Mouse (Mus musculus): Measurements from ENCODE around the gene Abcg1.

Abcg1 gene

DNA sequence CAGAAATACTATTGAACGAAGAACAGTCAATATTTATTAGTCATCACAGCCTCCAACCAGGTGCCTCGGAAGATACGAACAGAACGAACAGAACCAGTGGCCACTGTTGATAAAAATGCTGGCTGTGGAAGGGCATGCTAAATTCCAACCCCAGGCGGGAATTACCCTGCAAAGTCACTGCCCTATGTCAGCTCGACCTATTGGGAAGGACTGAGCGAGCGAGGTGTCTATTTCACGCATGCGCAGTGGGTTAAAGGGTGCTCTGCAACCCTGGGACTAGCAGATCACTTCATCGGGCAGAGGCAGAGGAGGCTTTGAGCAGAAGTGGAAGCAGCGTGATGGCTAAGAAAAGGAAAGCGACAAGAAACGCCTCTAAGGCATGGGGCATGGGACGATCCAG, 76.3 kb downstream of the Abcg1 start:
- no peak for DNase-seq

DNA sequence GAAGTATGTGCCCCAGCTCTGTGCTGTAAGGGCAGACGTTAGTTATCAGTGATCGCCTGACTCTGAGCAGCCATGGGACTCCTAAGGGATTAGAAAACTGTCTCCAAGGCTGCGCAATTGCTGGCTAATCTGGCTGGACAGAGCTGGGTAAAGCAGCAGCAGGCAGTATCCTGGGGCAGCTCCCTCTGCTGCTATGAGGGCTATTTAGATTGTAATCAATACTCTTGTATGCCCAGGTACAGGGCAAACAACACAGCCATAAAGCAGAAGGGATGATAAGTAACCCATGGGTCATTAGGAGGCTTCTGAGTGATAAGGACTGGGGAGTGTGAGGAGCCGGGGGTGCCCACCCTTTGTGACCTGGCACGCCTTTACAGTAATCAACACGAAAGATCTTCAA, 77.4 kb downstream of the Abcg1 start:
- DNase-seq = no peak

DNA sequence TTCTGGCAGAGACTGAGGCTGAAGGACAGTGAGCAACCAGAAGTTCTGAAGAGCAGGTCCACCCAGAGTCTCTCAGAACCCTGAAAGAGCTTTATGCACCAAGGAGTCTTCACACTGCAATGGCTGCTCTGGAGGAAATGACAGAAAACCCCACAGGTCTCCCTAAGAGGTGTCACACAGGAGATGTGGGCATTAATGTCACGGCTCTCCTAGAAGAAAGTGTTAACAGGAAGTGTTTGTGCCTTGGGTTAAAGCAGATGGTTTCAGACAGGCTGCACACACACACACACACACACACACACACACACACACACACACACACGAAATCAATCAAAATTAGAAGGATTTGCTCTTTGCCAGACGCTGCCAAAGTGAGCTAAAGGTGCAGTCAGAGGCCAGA, 78.8 kb downstream of the Abcg1 start:
- DNase-seq = no peak

DNA sequence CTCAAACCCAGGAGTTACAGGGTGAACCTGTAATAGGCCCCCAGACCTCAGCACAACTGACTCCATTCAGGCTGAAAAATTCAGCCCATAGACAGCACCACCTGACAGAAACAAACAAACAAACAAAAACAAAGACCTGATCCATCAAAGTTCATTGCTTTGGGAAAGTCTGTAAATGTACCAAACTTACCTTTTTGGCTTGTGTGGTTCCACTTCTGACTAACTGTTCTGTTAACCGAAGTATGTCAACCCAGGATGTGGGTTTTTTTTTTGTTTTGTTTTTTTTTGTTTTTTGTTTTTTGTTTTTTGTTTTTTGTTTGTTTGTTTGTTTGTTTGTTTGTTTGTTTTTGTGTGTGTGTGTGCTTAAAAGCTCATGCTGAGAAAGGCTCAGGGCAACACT, 79.3 kb downstream of the Abcg1 start:
- no peak for DNase-seq

DNA sequence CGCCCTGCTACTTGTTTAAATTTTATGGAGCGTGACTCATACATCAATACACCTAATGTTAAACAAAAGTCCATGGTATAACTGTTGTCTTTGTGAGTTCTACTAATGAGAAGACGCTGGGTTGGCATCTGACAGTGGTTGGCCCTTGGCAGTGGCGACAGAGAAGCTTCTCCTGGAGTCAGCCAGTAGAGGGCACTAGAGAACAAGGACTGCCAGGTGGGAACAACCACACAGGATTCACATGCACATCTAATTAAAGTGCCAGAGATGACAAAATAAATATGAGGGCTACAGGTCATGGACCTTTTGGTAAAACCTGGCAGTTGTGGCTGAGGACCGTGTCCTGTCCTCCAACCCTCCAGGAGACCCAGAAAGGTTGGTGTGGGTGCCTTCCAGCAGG, 80.9 kb downstream of the Abcg1 start:
- DNase-seq = peak; percentile 73 to 76

DNA sequence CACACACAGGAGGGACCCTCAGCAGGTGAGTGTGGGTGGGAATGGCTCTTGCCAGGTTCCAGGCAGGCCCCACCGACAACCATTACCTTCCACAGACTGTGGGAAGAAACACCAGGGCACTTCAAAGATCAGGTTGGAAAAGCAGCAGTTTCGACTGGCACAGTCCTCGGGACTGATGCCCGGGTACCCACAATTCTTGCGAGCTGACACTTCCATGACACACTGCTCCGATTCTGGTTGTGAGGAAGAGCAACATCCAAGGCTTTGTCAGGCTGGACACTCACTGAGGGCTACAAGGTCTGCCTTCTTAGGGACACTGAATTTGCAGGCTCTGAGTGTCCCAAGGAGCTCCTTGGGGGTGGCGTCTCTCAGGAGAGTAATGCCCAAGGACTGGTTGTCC, 84.6 kb downstream of the Abcg1 start:
- DNase-seq = no peak

DNA sequence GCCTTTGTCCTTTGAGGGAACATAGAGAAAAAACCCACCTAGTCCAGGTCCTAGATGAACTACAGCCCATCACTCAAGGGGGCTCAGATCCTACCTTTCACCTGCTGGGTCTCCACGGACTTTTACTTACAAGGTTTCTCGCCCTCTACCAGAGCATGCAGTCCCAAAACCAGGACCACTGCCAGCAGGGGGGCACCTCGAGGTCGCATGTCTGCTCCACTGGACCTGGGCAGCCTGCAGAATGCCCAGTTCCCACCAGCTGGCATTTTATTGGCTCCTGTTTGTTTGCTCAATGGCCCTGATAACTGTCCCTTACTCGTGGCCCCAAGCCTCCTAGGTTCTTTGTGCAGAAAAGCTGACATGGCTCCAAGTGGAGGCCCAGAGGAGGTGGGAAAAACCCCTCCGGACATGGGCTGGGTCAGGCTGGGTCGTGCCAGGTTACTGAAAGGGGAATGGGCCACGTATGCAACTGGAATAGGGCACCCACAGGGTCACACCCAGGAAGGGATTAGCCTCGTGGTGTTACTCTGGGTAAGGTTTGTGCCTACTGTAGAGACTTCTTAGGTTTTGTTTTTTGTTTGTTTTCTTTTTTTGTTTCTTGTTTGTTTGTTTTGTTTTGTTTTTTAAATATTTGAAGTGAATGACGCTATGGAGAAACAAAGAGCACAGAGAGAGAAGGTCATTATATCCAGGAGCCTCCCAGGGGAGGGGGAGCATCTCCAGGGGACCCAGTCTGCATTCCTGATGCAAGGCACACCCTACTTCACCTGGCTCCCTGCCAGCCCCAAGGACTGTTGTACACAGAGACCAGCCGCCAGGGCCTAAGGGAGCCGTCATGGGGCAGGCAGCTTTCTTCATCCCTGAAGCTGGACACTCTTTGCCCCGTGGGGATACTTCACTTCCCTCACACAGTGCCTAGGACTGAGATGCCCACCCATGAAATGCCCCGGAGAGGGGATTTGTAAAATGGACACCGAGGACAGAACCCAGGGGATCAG, 86.9 kb downstream of the Abcg1 start, which contains the start of gene Tff2:
Gene Tff2 (minus strand): TSS at position 243 of the 998 bp plus-strand sequence.
- no peak for DNase-seq

DNA sequence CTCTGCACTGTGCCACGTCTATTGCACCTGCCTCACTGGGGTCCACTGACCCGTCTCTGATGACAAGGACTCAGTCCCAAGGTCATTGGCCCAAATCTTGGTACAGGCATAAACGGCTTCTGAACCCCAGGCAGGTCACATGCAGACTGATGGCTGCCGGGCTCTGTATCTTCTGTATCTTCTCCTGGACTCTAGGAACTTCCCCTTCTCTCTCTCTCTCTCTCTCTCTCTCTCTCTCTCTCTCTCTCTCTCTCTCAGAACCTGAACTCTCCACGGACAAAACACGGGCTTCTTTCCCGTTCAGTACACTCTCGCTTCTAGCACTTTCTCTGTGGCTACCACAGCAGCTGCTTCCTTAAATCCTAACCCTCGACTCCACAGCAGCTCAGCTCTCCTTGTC, 88.5 kb downstream of the Abcg1 start:
- no peak for DNase-seq

DNA sequence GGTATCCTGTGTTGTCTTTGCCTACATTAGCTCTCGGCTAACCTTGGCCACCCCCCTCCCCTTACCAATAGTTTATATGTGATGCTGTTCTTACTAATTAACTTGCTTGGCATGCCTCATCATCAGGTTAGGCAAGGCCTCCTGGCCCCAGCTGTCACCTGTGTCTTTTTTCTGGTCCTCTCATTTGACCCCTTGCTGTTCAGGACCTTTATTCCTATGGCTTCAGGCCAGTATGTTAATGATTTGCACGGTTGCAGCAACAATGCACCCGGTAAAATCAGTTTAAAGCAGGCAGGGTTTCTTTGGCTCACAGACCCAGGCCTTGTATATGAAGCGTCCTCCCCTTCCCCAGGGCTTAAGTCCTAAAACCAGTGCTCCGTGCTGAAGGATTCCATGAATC, 95.0 kb downstream of the Abcg1 start:
- no peak for DNase-seq

DNA sequence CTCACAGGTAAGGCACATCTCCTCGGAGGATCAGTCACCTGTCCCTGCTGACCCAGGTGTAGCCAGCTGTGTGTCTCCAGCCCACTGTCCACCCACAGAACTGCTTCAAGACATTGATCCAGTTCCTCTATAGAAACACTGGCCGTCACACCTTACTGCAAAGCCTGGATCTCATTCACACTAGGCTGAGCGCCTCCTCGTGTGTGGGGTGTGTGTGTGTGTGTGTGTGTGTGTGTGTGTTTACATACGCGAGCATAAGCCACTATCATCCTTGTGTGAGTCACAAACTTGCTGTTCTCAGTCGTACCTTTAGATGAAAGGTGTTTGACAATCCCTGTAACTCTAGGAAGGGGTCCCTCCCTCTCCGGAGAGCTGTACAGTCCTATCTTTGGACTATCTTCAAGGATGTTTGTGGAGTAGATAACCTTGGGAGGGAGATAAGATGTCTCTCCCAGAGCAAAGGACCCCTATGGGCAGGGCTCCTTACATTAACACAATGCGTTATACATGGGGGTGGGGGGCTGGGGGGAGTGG, 95.6 kb downstream of the Abcg1 start:
- DNase-seq = no peak

DNA sequence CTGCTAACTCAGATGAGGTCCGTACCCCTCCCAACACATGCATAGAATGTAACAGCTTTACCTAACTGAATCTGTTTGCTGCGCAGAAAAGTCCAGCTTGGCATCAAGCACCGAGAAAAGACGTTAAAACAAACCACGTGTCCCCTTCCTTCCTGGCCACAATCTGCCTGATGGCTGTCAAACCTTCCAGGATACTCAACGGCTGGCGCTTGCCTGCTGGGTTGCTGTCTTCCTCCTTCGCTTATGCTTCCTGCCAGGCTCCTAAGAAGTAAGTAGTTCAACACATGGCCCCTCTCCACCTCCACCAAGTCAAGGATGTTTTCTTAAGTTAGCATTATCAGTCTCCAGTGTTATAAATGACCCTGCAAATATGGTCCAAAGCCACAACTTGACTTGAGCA, 96.3 kb downstream of the Abcg1 start:
- DNase-seq = no peak

DNA sequence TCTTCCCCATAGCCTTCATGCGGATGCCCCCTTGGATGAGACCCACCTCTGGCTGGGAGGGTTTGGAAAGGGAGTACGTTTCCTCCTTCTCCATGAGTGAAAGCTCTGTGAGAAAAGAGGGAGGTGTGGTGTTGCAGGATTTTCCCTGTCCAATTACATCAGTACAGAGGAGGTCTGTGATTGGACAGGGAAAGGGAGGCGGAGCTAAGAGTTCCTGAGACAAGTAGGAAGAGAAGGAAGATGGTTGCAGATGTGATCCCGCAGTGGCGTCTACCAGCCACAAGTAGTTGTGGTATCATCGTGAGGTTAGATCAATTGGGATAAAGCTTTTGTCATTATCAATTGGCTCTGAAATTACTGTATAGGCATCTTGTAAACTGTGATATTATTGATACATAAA, 100.4 kb downstream of the Abcg1 start:
- DNase-seq = no peak

DNA sequence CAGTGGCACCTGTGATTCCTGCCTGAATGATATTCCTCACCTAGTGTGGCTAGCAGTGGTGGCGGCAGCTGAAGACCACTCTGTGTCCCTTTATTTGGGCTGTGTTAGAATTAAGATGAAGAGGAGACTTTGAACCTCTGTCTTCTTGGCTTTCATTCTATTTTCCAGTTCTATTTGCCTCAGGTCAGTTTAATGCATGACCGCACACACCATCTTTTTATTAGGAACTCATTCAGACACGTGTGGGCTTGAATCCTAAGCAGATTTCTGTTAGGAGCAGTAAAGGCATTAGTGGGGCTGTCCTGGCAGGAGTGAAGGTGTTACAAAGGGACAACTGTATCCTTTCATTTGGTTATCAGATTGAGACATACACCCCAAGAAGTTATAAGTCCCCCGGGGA, 102.8 kb downstream of the Abcg1 start:
- no peak for DNase-seq

DNA sequence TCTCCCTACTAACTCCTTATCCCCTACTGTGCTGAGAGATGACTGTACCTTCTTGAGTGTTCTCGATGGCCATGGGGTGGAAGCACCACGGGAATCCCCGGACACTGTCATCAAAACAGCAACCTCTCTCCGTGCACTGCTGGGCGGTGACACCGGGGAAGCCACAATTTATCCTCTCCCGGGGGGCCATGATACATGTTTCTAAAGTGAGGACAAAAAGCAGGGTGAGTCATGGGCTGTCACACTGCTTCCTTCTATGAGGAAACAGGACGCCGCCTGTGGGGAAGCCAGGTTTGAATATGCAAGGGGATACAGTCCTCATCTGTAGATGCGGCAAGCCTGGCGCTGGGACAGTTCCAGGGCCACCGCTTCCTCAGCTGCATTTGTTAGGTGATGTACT, 105.1 kb downstream of the Abcg1 start:
- DNase-seq = no peak

DNA sequence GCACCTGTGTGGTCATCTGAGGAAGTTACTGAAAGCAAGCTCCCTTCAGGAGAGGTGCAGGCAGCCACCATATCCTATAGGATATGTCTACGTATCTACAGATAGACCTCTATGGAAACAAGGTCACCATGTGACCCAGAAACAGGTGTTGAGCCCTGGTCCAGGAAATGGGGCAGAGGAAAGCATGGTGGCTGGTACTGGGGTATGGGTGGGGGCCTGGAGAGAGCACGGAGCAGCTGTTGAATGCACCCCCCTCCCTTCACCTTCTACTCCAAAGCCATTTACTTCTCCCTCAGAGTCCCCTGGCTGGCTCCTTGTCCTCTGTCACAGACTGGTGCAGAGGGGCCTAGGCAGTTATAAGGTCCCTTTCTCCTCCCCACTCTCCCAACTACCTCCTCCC, 106.3 kb downstream of the Abcg1 start:
- no peak for DNase-seq

DNA sequence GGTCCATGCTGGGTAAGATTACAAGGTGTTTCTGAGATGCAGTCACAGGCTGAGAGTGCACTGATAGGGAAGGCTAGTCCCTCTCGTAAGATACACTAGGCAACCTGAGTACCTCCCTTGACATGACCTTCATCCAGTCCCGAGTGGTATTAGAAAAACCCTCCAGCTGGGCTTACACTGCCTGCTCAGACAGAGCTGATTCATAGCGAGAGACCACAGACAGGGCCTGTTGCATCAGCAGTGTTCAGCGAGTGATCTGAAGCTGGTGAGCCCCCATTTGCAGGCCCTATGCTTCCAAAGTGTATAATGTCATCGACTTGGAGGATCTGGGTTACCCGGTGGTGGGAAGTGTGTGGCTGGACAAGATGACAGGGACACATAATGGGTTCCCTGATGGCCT, 107.7 kb downstream of the Abcg1 start, which contains the start of gene Tff1:
Gene Tff1 (minus strand): TSS at position 151 of the 400 bp plus-strand sequence.
- DNase-seq = no peak

Measured in cerebellum, postnatal 36 days (tissue).